Mouse (Mus musculus) ZHBTc4 (cell line): ENCODE results near the gene Nkx2-3.

Experiments
- DNase-seq: peaks from one replicate; pipeline ENCODE4 v3.0.0-alpha.2; 2011; ENCODE audit warnings: low read depth, low spot score

Gene Nkx2-3

DNA sequence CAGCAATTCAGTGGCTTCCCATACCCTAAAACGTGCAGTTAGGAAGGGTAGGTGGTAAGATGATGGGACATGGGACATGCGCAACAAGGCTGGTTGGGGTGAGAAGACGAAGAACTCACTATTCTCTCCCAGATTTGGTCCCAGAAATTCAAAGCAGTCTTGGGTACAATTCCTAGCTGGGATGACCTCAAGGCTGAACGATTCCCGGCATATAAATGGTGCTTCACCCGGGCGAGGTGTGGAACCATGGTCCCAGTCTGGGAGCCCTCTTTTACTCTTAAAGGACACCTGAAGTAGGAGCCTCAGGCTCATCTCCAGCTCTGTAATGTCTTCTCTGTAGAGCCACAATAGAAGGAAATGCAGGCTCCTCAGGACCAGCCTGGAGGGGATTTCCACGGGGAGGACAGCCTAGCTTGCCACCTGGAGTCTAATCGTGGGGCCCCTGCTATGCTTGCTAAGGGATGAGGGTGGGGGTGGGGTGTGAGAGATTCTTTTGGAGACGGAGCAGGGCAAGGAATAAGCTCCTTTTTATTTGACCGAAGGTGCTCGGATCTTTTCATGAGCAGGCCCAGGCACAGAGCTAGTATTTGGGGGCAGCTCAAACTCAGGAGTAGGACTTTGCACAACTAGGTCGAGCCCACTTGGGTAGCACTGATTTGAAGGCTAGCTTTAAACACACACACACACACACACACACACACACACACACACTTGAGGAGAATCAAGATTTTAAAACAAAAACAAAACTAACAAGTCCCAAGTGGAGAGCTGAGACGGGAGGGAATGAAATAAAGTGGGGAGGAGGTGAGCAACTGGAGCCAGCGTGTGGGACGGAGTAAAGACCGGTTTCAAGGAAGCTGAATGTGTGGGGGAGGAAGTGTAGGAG, 6.2 kb upstream of the Nkx2-3 start:
- DNase-seq = no peak

DNA sequence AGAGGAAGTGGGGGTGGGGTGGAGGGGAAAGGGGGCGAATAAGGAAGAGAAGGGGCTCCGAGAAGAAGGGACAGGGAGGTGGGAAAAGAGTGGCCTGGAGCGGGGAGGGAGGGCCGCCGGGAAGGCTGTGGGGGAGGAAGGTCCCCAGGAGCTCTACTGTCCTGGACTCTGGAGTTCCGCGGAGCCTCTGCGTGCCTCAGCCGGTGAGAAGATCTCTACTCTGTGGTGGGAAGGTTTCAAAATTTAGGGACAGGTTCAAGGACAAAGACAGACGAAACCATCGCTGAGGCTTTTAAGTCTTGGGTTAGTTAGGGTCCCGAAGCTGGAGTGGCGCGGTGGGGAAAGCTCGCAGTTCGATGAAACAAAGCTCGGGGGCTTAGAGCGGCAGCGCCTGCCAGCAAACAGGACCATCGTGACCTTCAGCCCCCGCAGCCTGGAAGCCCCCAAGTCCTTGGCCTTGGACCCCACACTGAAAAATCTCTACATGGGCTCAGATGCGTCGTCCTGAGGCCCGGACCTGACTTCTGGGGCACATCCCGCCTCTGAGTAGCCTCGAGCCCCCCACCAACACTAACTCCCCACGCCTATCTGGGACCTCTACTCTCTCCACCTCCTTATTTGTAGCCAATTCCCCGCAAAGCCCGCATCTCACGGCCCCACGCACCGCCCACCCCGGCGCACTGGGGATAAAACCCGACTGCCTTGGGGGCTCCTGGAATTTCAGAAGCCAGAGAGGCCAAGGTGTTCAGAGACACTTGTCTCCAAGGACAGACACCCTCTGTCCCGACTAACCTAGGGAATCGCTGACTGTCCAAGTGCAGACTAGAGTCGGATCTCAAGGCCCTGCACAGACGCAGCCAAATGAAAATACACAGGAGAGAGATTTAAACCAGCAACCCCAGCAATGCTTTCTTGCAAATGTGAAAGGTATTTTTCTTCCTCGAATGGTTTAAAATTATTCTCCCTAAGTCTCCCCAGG, 5.3 kb upstream of the Nkx2-3 start:
- DNase-seq = peak; percentile 45

DNA sequence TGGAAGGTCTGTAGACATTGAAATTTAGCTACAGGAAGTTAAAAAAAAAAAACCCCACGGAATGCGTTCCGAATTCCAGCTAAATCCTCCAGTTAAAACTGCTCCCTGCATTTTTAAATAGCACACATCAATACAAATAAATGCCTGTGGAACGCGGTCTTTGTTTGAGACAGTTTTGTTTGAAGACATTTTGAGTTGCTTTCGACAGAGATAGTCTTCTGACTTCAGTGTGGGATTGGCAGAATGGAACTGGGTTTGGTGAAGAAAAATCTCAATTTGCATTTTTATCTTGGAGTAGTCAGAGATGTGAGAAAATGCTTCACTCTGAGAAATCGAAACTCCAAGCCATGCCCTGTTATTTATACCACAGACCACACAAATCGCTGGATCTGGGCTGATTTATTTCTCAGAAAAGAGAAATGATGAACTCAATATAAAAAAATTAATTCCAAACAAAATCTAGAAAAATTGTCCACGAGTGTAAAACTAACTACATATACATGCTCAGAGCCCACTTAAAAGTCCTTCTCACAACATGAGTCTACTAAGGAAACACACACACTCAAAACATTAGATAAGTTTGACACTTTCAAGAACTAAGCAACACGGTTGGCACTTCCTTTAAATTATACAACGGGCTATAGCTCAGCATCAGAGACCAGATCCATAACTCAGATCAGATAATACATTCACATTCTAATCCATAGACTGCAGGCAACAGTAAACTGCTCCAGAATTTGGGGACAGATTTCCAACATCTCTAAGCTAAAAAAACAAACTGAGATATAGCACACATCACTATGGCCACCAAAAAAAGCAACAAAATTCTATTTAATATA, 4.1 kb upstream of the Nkx2-3 start:
- no peak for DNase-seq

DNA sequence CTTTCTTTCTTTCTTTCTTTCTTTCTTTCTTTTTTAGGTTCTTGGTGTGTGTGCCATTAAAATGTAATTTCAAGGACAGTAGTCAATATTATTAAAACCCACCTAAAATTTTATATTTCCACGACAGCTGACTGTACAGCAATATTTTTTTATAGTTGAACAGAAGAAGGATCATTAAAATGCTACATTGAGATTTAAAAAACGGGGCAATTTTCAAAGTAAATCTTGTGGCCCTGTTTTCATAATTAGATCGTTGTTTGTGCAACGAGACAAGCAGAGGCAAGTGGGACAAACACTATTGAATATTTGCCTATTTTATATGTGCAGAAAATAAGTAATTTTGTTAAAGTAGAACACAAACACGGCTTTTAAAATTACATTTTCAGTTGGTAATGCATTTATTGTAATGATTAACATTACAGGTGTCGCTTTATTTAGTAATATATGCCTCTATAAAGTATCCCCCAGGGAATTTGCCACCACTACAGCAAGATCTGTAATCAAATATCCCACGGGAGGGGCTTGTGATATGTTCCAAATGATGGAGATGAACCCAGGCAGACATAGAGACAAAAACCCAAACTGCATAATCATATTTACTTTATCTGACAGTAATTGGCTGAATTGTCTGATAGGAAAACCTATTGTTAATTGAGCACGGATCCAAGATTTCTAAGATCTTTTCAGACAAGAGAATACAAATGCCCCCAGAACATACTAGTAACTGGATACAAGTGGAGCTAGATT, 3.2 kb upstream of the Nkx2-3 start:
- no peak for DNase-seq

DNA sequence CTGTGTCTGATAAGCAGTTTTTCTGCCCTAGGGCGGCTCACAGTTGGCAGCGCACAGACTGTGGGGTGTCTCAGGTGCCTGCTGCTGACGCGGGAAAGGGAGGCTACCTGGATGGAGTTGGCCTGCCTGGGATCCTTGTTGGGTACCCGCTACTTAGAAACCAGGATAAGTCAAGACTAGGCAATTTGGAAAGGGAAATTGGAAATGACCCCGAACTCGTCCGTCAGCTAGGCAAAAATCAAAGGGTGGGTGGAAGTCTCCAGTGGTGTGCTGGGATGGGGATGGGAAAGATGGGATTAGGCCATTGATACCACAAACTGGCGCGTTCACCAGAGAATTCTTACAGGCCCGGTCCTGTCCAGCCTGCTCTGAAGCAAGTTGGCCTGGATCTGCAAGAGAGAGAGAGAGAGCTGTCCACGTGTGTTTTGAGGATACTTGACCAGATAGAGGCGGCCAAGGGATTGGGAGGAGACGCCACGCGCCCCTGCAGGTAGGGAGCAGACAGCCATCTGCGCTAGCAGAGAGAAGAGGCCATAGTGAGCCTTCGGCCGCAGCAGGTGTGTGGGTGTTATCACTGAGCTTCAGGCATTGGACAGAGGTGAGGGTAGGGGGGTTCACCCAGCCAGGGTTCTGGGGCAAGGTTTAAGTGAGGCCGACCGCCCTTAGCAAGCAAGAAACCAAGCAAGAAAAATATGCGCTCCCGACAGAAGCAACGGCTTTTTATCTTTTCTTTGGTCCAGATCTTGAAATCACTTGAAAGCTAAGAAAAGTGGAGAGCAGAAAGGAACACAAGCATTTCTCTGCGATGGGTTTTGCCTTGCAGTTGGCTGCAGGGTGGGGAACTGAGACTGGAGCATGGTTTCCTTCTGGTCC, 2.4 kb upstream of the Nkx2-3 start:
- DNase-seq = peak; percentile 16

DNA sequence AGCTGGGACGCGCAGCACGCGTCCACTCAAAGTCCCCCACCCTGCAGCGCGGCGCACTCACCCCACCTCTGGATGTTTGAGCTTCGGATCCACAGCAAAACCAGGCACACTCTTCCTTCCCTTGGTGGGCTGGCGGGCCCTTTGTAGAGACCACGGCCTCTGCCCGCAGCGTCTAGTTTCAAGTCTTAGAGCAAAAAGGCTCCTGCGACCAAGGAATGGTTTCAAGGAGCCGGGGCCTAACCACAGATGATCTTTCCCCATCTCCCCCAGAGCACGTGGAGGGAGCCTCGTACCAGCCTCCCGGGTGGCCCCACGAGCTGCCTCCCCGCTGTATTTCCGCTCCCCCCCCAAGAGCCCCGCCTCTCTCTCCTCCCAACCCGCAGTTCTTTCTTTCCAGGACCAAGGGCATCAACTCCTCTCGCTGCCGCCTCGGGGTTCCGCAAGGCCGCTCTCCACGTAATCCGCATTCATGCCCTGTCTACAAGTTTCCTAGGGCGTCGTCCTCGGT, 1.7 kb upstream of the Nkx2-3 start:
- DNase-seq = peak; percentile 62

DNA sequence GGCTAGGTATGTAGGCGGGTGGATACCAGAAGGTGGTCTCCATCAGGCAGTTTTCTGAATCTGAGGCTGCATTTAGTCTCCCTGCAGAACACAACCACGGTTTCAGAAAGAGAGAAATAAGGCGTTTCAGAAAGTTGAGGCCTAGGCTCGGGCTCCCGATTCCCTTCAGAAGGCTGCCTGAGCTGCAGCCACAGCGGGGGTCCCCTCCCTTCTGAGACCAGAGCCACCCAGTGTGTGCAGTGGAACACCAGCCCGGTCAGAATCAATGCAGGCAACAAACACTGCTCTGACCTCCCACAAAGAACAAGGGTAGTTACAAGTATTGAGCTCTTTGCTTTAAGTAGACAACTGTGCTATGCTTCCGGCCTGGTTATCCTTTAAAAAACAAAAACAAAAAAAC, 1.0 kb upstream of the Nkx2-3 start:
- DNase-seq = peak; percentile 55

DNA sequence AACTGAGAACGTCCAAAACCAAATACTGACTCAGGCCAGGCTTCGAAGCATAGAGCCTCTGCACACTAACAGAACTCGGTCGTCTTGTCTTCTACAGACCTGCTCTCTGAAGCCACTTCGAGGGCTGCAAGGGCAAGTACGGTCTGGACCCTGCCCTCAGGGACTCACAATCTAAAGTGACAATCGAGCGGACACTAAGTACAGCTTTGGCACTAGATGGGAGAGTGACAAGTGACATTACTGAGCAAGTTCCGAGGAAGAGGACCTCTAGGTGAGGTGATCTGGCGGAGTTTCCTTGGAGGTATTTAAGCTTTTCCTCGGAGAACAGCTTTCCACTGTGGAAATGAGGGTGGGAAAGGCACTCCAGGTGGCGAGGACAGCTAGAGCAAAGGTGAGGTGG, 564 bp upstream of the Nkx2-3 start:
- peak; percentile 29 for DNase-seq

DNA sequence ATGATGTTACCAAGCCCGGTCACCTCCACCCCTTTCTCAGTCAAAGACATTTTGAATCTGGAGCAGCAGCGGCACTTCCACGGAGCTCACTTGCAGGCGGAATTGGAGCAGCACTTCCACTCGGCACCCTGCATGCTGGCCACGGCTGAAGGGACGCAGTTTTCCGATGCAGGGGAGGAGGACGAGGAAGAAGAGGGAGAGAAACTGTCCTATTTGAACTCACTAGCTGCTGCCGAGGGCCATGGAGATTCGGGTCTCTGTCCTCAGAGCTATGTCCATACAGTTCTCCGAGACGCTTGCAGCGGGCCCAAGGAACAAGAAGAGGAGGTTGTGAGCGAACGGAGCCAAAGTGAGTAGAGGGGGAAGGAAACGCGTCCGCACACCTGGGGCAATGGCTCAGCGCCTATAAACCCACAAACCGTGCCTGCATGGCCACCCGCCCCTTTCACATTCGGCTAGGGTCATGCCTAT, 411 bp downstream of the Nkx2-3 start:
- DNase-seq = peak; percentile 64

DNA sequence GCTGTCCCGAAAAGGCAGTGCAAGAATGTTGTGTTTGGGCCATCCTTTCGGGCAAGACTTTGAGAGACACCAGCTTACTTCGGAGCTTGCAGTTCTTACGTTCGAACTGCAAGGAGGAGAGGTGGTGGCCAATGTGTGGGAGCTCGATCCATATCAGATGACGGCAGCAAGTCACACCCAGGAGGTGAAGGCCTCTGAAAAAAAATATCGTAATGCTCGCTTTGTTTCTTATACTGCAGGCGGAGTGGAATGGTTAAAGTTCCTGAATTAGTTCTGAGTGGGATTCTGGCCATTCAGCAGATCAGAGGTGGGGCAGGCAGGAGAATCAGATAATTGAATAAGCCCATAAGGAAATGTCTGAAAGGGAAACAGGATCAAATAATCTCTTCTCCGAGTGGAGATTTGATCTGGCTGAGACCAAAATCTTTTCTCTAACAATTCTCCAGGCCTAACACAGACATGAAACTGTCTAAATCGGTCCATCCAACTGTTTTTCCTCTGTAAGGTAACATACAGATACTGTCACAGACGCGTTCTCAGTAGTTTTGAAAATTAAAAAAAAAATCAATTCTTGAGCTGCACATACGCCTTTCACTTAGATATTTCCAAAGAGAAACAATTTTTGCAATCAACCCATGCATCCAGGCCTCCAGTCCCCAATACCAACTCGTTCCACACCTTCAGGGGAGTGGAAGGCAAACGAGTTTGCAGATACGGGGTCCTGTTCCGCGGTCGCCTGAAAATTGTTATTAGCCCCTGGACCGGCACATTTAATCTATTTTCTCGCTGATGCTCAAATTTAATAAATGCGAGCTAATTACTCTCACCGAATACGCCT, 1.4 kb downstream of the Nkx2-3 start:
- peak; percentile 41 for DNase-seq

DNA sequence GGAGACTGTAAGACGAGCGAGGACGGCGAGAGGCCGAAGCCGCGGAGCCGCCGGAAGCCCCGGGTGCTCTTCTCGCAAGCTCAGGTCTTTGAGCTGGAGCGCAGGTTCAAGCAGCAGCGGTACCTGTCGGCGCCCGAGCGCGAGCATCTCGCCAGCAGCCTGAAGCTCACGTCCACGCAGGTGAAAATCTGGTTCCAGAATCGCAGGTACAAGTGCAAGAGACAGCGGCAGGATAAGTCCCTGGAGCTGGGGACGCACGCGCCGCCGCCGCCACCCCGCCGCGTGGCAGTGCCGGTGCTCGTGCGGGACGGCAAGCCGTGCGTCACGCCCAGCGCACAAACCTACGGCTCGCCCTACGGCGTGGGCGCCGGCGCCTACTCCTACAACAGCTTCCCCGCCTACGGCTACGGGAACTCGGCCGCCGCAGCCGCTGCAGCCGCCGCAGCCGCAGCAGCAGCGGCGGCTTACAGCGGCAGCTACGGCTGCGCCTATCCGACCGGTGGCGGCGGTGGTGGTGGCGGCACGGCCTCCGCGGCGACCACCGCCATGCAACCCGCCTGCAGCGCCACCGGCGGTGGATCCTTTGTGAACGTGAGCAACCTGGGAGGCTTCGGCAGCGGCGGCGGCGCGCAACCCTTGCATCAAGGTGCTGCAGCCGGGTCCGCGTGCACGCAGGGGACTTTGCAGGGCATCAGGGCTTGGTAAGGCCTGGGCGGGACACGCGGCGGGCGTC, 2.4 kb downstream of the Nkx2-3 start:
- DNase-seq = peak; percentile 79

DNA sequence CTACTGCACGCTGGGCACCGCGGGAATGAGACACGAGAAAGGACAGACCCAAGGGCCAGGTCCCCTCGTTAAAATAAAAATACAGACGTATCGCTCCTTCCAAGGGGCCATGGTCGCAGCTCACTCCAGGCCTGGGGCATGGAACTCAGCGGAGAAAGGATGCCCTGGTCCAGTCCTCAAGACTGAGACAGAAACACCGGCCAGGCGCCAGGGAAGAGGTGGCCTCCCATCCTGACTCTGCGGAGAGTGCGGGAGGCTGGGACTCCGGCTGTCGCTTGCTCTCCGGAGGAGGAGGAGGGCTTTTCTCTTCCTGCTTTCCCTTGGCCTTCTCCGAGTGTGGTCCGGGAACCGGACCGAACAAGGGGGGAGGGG, 2.9 kb downstream of the Nkx2-3 start:
- DNase-seq = peak; percentile 59

DNA sequence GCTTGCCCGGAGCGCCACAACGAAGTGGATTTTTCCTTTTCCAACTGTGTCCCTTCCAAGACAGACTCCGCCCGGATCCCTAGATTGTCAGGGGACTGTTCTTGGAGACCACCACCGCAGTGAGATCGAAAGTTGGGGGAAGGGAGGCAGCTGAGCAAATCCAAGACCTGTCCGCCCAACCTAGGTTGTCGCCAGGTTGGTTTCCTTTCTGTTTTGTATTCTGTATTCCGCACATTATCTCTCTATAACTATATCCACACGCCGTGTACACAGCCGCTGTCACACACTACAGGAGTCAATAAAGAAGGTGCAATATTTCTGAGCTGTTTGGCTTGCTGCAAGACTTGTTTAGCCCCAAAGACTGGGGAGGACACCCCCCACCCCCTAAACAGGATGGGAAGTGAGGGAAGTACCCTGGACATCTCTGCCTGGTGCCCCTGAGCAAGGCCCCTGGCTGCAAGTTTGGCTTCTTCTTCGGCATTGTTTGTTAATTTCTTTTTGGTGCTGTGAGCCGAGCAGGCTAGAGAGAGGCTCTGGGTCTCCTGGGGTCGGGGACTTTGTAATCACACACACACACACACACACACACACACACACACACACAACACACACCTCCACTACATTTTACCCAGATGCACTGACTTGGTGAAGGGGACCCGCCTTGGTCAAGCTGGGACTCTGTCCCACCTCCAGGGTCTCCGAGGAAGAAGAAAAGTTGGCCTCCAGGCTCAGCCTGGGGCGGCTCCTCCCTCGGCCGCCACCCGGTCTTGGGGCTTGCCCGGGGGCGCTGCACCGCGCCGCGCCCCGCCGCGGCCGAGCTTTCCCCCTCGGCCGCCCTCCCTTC, 3.7 kb downstream of the Nkx2-3 start:
- peak; percentile 38 for DNase-seq

DNA sequence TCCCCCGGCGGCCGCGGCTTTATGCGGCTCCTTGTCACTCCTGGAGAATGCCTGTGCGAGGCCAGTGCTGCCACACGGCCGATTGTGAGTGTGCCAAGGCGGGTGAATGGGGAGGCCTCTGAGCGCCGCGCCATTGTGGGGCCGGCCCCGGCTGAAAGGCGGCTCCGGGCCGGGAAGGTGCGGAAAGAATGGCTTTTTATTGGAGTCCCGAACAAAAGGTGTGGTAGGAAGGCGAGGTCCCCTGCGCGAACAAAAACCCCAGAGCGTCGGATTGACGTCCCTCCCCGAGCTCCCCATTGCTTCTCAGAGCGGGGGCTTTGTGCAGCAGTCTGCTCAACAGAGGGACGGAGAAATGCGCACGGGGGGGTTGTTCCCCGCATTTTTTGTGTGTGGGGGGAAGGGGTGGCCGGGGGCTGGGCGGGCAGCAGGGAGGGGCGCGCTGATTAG, 4.3 kb downstream of the Nkx2-3 start:
- peak; percentile 77 for DNase-seq

DNA sequence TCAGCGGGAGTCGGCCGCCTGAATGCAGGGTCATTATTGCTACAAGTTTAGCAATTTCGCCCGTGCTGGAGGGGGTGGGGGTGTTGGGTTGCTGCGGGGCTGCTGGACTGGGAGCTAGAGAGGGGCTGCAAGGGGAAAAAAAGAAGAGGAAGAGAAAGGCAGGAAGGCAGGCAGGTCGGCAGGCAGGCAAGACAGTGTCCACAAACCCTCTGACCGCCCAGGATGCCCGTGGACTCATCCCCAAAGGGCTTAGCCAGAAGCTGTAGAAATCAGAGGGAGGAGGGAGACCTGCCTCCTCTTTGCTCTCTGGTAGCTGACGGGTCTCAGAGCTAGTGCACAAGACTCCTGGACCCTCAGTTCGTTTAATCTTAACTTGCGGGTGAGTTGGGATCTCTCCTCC, 4.8 kb downstream of the Nkx2-3 start:
- peak; percentile 19 for DNase-seq

DNA sequence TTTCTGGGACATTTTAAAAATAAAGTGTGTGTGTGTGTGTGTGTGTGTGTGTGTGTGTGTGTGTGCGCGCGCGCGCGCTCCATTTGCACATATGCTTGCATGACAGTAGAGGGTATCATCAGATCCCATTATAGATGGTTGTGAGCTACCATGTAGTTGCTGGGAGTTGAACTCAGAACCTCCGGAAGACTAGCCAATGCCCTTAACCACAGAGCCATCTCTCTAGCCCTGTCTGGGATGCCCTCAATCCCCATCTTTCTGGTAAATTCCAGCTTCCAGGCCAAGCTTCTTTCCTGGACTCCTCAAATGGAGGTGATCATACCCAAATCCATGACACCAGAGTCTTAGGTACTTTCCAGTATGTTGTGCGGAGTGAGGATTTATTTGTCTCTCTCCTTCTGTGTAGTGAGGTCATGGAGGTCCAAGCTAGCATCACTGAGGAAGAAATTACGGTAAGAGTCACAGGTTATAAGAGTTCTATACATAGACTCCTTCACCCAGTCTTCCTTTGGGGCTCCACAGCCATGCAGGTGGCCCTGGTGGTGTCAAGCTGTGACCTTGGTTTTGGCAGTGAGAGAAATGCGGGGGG, 5.7 kb downstream of the Nkx2-3 start:
- DNase-seq = no peak
